Mouse (Mus musculus) ES-CJ7 (cell line): ENCODE data around the gene Setx.

Experiments
- DNase-seq: peaks from one replicate; pipeline ENCODE4 v3.0.0; 2011; ENCODE audit warnings: low read depth, low spot score

Setx gene

DNA sequence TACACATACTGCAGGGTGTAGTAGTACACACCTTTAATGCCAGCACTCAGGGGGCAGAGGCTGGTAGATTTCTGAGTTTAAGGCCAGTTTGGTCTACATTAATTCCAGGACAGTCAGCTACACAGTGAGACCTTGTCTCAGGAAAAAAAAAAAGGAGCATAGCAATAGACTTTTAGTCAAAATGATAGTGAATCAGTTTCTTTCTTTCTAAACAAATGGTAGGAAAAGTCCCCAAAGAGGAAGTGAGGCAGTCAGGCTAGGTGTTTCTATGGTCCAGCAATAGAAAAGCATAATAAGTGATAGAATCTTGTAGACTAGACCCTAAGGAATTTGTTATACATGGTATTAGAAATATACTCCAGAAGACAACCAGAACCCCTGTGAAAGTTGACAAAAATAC is 11.2 kb downstream of the Setx start:
- no peak for DNase-seq

GRCm38 (mm10) chr2:29151941-29152340 is 28.0 kb downstream of the Setx start:
- DNase-seq, result peak; percentile 43

GRCm38 (mm10) chr2:29168067-29168466 is 44.1 kb downstream of the Setx start:
- DNase-seq, result no peak

DNA sequence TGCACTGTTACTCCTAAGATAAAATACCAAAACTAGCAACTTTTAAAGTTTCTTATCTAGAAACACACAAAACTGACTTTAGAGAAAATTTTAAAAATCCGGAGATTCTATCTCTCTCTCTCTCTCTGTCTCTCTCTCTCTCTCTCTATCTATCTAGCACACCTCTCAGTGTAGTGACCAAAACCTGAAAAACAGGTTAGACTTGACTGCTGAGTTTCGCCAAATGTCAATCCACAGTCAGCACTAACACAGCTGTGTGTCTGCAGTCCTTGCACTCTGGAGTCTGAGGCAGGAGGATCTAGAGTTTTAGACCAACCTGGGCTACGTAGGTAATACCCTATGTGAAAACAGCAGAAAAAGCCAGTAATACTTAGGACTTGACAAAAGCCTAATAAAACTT is 50.9 kb downstream of the Setx start:
- no peak for DNase-seq

DNA sequence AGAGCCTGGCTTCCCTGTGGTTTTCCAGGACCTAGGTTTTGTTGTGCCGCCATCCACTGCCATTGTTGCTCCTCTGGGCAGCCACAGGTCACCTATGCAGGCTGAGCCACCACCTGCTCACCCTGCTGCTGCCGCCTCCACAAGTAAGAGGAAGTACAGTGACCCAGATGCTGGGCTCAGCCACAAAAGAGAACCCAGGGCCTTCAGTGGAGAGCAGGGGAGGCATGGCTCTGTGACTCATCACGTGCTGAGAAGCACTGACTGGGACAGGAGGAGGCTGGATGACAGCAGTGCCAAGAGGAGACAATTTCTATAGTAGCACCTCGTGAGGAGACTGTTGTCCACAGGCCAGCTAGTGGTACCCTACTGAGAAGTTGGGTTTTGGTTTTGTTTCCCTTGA is 55.8 kb downstream of the Setx start:
- DNase-seq, result no peak

DNA sequence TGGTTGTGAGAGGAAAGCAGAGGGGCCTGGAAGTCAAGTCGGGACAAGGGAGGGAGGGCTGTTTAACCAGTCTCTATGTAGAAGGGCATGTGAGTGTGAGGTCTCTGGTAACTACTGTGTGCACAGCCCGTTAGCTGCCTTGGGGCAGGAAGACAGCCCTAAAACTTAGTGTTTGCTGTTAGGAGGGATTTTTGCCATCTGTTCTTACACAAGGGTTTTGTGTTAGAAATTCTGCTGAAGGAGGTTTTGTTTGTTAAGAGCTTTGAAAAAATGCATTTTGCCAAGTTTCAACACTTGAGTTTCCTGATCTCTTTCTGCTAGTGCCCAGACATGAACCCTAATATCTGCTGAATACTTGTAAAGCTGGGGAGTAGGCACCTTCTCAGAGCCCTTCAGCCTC is 57.1 kb downstream of the Setx start:
- DNase-seq, result no peak

DNA sequence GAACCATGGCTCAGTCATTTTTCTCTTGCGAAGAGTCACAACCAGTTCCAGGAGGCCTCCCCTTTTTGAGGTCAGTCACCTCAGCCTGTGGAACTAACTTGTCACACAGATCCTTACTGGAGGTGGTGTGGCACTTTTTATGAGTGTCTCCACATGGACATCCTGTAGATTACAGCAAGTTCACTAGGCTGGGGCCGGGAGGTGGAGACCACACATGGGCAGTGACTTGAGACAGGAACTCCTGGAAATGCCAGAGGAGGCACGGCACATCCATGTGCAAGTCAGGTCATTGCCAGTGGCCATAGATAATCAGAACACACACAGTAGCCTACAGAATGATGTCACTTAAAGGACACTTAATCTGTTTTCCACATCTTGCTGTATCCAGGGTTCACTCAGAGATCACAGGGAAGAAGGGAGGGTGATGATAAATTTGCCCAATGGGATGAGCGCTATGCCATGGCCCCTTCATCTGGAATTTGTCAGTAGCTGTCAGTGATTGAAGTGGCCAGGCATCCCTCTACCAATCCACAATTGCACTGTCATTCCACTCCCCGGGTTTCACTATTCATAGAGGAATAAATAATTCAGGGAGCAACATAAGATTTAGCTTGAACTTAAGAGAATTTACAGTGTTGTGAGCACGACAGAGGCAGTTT is 59.4 kb downstream of the Setx start:
- no peak for DNase-seq

DNA sequence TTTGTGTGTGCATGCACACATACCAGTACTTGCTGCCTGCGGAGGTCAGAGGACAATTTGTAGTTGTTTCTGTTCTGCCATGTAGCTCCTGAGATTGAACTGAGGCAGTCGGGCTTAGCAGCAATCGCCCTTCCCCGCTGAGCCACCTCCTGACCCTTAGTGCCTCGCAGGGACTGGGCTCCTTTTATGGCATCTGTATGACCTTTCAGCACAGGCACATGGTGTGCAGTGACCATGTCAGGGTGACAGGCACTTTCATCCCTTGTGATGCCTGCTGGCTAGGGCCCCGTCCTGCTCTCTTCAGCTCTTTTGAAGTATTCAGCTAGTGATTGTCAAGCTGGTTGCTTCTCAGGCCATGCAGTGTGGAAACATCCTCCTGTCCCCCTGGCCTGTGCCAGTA is 62.2 kb downstream of the Setx start:
- DNase-seq, result no peak

DNA sequence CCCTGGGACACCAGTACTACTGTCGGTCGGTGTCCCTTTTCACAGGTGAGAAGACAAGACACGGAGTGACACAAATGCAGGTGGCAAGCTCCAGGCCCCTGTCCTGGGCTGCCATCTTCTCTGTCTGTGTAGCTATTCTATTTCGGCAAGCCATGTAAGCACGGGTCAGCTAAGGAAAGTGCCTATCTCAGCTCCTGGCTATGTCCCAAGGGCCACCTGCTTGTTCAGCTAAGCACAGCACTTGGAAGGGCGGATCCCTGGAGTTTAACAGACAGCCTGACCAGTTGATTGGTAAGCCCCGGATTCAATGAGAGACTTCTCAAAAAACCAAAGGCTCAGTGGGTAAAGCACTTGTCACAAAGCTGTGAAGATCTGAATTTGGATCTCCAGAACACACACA is 66.4 kb downstream of the Setx start:
- DNase-seq, result no peak

GRCm38 (mm10) chr2:29191216-29192215 is 67.5 kb downstream of the Setx start:
- no peak for DNase-seq

DNA sequence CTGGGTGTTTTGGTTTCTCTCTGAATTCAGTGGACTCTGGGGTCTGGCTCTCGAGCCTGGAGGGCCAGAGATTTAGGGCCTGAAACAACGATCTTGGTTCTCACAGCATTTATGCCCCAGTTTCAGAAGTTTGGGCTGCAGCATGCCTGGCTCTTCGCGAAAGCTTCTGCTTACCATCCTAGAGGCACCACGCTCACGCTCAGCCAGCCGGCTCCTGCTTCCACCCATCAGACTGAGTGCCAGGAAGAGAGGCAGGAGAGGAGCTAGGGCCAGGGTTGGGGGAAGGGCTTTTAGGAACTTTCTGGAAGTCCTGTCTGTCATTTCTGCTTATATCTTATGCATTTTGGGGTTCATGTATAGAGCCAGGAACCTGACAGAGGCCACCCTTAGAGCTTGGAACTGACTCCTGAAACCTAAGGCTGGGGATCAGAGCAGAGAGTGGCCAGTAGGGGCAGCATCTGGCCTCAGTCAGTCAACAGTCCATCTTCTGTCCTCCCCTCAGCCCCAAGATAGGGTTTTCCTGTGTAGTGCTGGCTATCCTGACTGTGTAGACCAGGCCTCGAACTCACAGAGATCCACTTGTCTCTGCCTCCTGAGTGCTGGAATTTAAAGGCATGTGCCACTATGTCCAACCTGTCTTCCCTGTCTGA is 68.8 kb downstream of the Setx start:
- DNase-seq, result no peak

GRCm38 (mm10) chr2:29193819-29194546 is 70.0 kb downstream of the Setx start:
- no peak for DNase-seq

DNA sequence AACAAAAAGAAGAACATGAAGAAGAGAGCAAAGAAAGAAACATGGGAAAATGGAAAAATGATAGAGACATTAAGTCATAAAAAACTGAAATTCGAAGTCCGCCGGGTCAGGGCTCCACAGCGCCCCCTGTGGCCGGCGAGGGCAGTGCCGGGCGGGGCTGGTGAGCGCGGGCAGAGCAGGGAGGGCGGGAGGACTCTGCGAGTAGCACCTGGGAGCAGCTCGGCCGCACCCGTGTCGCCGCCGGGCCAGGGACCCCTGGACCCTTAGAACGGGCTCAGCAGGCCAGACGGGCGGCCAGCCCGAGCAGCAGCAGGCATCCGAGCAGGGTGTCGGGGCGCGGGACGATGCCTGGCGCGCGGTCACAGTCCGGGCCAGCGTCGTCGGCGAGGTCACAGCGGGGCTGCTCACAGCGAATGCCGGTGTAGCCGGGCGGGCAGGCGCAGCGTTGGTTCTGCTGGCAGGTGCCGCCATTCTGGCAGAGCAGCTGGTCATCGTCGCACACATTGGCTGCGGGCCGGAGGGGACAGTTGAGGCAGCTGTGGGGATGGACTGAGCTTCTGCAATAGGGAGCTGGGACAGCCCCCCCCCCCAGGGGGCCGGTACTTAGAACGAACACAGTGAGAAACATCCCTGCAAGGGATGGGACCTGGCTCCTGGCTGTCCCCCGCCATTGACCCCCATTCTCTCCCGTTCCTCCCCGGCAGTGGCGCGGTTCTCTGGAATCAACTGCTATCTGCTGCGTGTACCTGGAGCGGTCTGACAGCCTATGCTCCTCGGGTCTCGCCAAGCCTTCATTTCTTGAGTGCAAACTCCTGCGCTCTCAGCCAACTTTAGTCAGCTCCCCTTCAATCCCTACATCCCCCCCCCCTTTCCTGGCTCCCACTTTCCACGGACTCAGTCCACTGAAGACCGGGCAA is 70.8 kb downstream of the Setx start:
- peak; percentile 38 for DNase-seq

GRCm38 (mm10) chr2:29196844-29197243 is 72.9 kb downstream of the Setx start:
- no peak for DNase-seq

- DNase-seq, result no peak
These were observed 74.5 kb downstream of the Setx start for GRCm38 (mm10) chr2:29198446-29198845.

DNA sequence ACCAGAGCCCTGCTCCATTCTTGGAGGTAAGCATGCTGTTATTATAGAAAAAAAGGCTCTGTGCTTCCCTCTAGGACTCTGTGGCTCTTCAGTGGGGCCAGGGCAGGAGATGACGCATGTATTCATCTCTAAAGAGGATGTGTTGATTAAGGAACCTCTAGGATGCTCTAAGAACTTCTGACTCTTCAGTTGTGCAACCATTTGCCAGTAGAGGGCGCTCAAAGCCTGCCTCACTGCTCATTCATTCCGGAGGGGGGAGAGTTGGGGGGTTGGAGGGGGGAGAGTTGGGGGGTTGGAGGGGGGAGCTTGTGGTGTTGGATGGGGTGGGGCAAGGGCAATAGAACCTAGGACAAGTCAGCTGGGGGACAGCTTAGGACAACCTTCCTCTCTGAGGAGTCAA is 75.9 kb downstream of the Setx start:
- peak; percentile 42 for DNase-seq

DNA sequence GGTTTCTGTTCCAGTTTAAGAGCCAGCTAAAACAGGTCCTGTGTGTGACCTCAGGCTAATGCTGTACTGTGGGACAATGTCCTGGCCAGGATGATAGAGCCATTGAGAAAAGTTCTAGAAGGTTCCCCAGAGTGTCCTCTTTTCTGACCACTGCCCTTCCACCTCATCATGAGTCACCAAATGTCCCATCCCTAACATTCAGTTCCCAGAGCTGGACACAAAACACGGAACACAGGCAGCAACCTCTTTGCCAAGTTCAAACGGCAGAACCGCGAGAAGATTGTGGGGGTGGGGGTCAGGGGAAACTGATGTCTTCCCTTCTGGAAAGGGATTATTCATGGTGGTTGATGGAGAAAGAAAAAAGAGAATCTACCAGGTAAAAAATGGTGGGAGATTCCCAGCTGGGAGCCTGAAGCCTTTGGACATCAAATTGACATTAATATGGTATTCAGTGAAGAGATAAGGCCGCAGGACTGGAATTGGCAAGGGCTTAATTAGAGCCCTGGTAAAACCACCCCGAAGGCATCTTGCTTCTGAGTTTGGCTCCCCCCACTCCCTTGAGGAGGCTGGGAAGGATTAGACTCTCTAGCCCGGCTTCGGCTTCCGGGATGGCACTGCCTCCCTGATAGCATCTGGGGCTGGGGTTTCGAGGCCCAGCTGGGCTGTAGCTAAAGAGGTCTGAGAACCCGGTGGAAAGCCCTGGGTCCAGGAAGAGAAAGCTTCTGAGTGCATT is 77.4 kb downstream of the Setx start:
- no peak for DNase-seq

- DNase-seq, result no peak
These were observed 82.2 kb downstream of the Setx start for GRCm38 (mm10) chr2:29206156-29206555.

DNA sequence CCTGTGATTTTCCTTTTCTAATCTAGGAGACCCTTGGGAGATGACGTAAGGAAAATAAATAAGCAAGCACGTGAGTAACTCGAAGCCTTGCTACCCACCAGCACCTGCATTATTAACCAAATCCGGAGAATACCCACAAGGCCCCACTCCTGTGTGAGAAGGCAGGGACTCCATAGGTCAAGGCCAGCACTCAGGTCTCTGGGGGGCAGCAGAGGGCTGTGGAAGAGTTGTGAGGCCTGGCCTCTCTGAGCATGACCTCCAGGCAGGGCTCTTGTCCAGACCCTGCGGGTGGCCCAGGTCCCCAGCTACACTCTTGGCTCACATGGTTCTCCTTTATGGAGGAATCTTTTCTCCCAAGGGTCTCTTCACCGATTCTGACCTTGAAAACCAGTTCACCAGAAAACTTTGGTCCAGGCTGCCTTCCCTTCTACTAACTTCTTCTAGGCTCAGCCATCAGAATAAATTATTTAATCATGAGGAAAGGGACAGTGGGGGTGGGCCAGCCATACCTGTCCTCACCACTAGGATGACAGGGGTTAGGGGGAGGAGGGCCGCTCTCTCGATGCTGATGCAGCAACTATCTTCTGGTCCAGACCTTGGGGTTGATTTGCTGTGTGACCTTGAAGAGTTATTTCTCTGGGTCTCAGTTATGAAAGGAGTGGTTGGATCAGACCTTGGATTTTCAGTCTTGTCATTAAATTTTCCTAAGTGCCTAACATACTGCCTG is 92.5 kb downstream of the Setx start:
- DNase-seq, result peak; percentile 59
